Mouse (Mus musculus) neural tube, embryonic 11.5 days (tissue): ENCODE measurements around the gene Prmt9. TPM values are rescaled to one million over a fixed set of nuclear protein-coding genes. Genes with fewer than 3 reads are reported as not detected.
A peak's percentile ranks its signal among the peaks of the same experiment; 100 is the strongest.

ENCODE experiments used
- ATAC-seq: fragments of 200-750 bp; cut with Nextera tagmentation; 2 replicates; pipeline ENCODE4 v1.8.0; 2017; ENCODE audit warnings: moderate number of reproducible peaks, mild to moderate bottlenecking, moderate TSS enrichment, moderate library complexity; ENCODE audit not compliant: insufficient read depth, low FRiP score, low TSS enrichment
- DNase-seq: peaks from one replicate; pipeline ENCODE4 v3.0.0-alpha.2; 2015; ENCODE audit warnings: low spot score
- H3K27ac ChIP-seq: fragments of 300-500 bp; sonication (generic); 2 replicates; pipeline ENCODE4 v1.5.1; 2014; ENCODE audit warnings: low read depth, mild to moderate bottlenecking, low read length
- H3K27me3 ChIP-seq: fragments of 300-500 bp; sonication (generic); 2 replicates; pipeline ENCODE4 v1.6.1; 2014; ENCODE audit warnings: mild to moderate bottlenecking, low read length, mixed read lengths; ENCODE audit not compliant: control insufficient read depth, insufficient read depth
- H3K36me3 ChIP-seq: fragments of 300-500 bp; sonication (generic); 2 replicates; pipeline ENCODE4 v1.6.1; 2014; ENCODE audit warnings: mild to moderate bottlenecking, low read length, moderate library complexity, mixed read lengths; ENCODE audit not compliant: control insufficient read depth, insufficient read depth
- H3K4me1 ChIP-seq: fragments of 300-500 bp; sonication (generic); 2 replicates; pipeline ENCODE4 v1.6.1; 2014; ENCODE audit warnings: low read length, mixed read lengths; ENCODE audit not compliant: control insufficient read depth, insufficient read depth
- H3K4me2 ChIP-seq: fragments of 300-500 bp; sonication (generic); 2 replicates; pipeline ENCODE4 v1.6.1; 2014; ENCODE audit warnings: low read depth, mild to moderate bottlenecking, moderate library complexity
- H3K4me3 ChIP-seq: fragments of 300-500 bp; sonication (generic); 2 replicates; pipeline ENCODE4 v1.5.1; 2014; ENCODE audit warnings: low read depth, low read length
- H3K9ac ChIP-seq: fragments of 300-500 bp; sonication (generic); 2 replicates; pipeline ENCODE4 v1.6.1; 2014; ENCODE audit warnings: mild to moderate bottlenecking, low read length
- H3K9me3 ChIP-seq: fragments of 300-500 bp; sonication (generic); 2 replicates; pipeline ENCODE4 v1.6.1; 2016; ENCODE audit warnings: low read length; ENCODE audit not compliant: control insufficient read depth
- WGBS: fragments of 180-500 bp; shearing (Covaris S2); extraction: QIAGEN DNeasy Blood & Tissue Kit; methylation state at CpG from one replicate; pipeline ENCODE4 v1.1.7; 2014; 5-methylcytosine and 5-hydroxymethylcytosine counted together
- polyA plus RNA-seq: library from polyadenylated mRNA; unstranded; fragments of >200 nt; fragmentation: Nextera tagmentation; extraction: Ambion mirVana; gene quantifications from 2 replicates; pipeline ENCODE4 v1.2.1, GENCODE M21; 2014

The Prmt9 gene
- polyA plus RNA-seq, 1 experiment from 2014 or later, result 22.7 TPM

GRCm38 (mm10) chr8:77511750-77512493 lies 37.3 kb upstream of the Prmt9 start:
- no peak for ATAC-seq

GRCm38 (mm10) chr8:77515201-77515600 lies 34.0 kb upstream of the Prmt9 start:
- no peaks in the 10 kb centered on the region for H3K36me3 ChIP-seq
- H3K4me1 ChIP-seq, result peaks cover 13% of the 10 kb centered on the region; the same call in 1 of the 2 replicates
- 88% methylated on average over 8 of the region's 8 CpGs for WGBS

More at GRCm38 (mm10) chr8:77511750-77512493, 37.3 kb upstream of the Prmt9 start:
- H3K4me2 ChIP-seq, result no peak overlapping the region
- DNase-seq, result peak; percentile 36
- no peaks in the 10 kb centered on the region for H3K36me3 ChIP-seq
- 31% methylated on average over 13 of the region's 13 CpGs for WGBS
- no peaks in the 10 kb centered on the region for H3K27me3 ChIP-seq
- H3K4me3 ChIP-seq, result no peak overlapping the region
- H3K9ac ChIP-seq, result no peak overlapping the region
- H3K27ac ChIP-seq, result no peak overlapping the region
- no peaks in the 10 kb centered on the region for H3K9me3 ChIP-seq
- 0 out of 2 replicates have a peak, but pooled peaks cover 13% of the 10 kb centered on the region for H3K4me1 ChIP-seq

GRCm38 (mm10) chr8:77515786-77516185 lies 33.4 kb upstream of the Prmt9 start:
- no peak overlapping the region for H3K27ac ChIP-seq
- H3K9ac ChIP-seq, result no peak overlapping the region
- no peaks in the 10 kb centered on the region for H3K36me3 ChIP-seq
- no peaks in the 10 kb centered on the region for H3K9me3 ChIP-seq
- peaks cover 13% of the 10 kb centered on the region; the same call in 1 of the 2 replicates for H3K4me1 ChIP-seq
- no peak overlapping the region for H3K4me3 ChIP-seq
- DNase-seq (no peak), ATAC-seq (no peak)
- H3K4me2 ChIP-seq, result 0 out of 2 replicates have a peak overlapping the region, but pooled peaks have one; percentile 2
- WGBS, result 64% methylated on average over 8 of the region's 8 CpGs
- H3K27me3 ChIP-seq, result 0 out of 2 replicates have a peak, but pooled peaks cover 2% of the 10 kb centered on the region

More at GRCm38 (mm10) chr8:77515201-77515600, 34.0 kb upstream of the Prmt9 start:
- no peak overlapping the region for H3K4me3 ChIP-seq
- no peak overlapping the region for H3K9ac ChIP-seq
- no peaks in the 10 kb centered on the region for H3K9me3 ChIP-seq
- ATAC-seq (no peak), DNase-seq (no peak)
- H3K27me3 ChIP-seq, result 0 out of 2 replicates have a peak, but pooled peaks cover 2% of the 10 kb centered on the region
- no peak overlapping the region for H3K27ac ChIP-seq
- no peak overlapping the region for H3K4me2 ChIP-seq

GRCm38 (mm10) chr8:77516845-77517244 lies 32.4 kb upstream of the Prmt9 start:
- no peak overlapping the region for H3K27ac ChIP-seq

GRCm38 (mm10) chr8:77517301-77518200 lies 31.6 kb upstream of the Prmt9 start, which contains the start of gene Arhgap10:
Arhgap10 (minus strand) TSS chr8:77517953.
- H3K9me3 ChIP-seq, result no peaks in the 10 kb centered on the region
- peak; percentile 91 for ATAC-seq
- no peaks in the 10 kb centered on the region for H3K36me3 ChIP-seq
- H3K4me1 ChIP-seq, result peaks cover 13% of the 10 kb centered on the region; the same call in 1 of the 2 replicates
- DNase-seq, result peak; percentile 86
- peak within 1 kb of the TSS; percentile 59 for H3K9ac ChIP-seq
- H3K4me2 ChIP-seq, result peak within 1 kb of the TSS; percentile 77
- 0 out of 2 replicates have a peak, but pooled peaks cover 2% of the 10 kb centered on the region for H3K27me3 ChIP-seq
- peak within 1 kb of the TSS; percentile 49; the same call in 1 of the 2 replicates for H3K27ac ChIP-seq
- under 1% methylated on average over 72 of the region's 95 CpGs for WGBS
- peak within 1 kb of the TSS; percentile 71 for H3K4me3 ChIP-seq

More at GRCm38 (mm10) chr8:77516845-77517244, 32.4 kb upstream of the Prmt9 start:
- no peaks in the 10 kb centered on the region for H3K9me3 ChIP-seq
- peak overlapping the region; percentile 71 for H3K4me3 ChIP-seq
- no peaks in the 10 kb centered on the region for H3K36me3 ChIP-seq
- no peak for ATAC-seq
- peak; percentile 34 for DNase-seq
- H3K4me2 ChIP-seq, result peak overlapping the region; percentile 77
- peaks cover 13% of the 10 kb centered on the region; the same call in 1 of the 2 replicates for H3K4me1 ChIP-seq
- H3K27me3 ChIP-seq, result 0 out of 2 replicates have a peak, but pooled peaks cover 2% of the 10 kb centered on the region
- 4% methylated on average over 10 of the region's 10 CpGs for WGBS
- peak overlapping the region; percentile 59 for H3K9ac ChIP-seq

GRCm38 (mm10) chr8:77518201-77519115 lies 30.7 kb upstream of the Prmt9 start:
- DNase-seq, result no peak
- Histone ChIP-seq H3K27ac (no peak overlapping the region), H3K4me2 (peak overlapping the region; percentile 77)

GRCm38 (mm10) chr8:77520601-77521000 lies 28.6 kb upstream of the Prmt9 start:
- Histone ChIP-seq H3K27me3 (0 out of 2 replicates have a peak, but pooled peaks cover 2% of the 10 kb centered on the region), H3K36me3 (no peaks in the 10 kb centered on the region), H3K9ac (no peak overlapping the region), H3K4me3 (no peak overlapping the region), H3K9me3 (no peaks in the 10 kb centered on the region), H3K4me1 (peaks cover 11% of the 10 kb centered on the region; the same call in 1 of the 2 replicates), H3K27ac (no peak overlapping the region), H3K4me2 (no peak overlapping the region)
- ATAC-seq (no peak), DNase-seq (no peak)
- 91% methylated on average over 4 of the region's 4 CpGs for WGBS

More at GRCm38 (mm10) chr8:77518201-77519115, 30.7 kb upstream of the Prmt9 start:
- 4% methylated on average over 33 of the region's 33 CpGs for WGBS
- H3K4me3 ChIP-seq, result peak overlapping the region; percentile 71
- no peaks in the 10 kb centered on the region for H3K36me3 ChIP-seq
- peaks cover 13% of the 10 kb centered on the region; the same call in 1 of the 2 replicates for H3K4me1 ChIP-seq
- peak overlapping the region; percentile 59 for H3K9ac ChIP-seq
- ATAC-seq, result peak; percentile 52
- H3K9me3 ChIP-seq, result no peaks in the 10 kb centered on the region
- 0 out of 2 replicates have a peak, but pooled peaks cover 2% of the 10 kb centered on the region for H3K27me3 ChIP-seq
